Mouse (Mus musculus): ENCODE measurements at regions not wholly inside any gene's neighbourhood (a gene's known extent, or its start where the extent isn't known, plus 50 kb on each side); places are given as distances from the start of the nearest gene placed in this dataset.
A peak's percentile ranks its signal among the peaks of the same experiment; 100 is the strongest.

DNA sequence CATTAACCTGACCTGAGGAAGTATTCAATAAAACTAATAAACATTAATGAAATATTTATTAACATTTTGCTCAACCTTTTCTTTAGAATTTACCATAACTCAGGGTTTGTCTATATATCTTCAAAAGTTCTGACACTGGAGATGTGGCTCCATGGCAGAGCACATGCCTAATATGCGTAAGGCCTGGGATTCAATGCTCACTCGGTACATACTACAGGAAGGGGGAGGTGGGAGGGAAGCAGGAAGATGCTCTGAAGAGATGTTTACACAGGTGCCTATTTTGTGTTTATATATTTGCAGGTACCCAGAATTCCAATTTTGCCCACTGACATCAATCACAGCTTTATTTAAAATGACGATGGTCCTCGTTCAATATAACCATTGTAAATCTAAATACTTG lies 79.0 kb downstream of the Actbl2 start:
- no peak for TF ChIP-seq CTCF (IDR thresholded peaks at IDR 0.05; ENCODE audit: low read depth)
- Histone ChIP-seq H3K27ac (ENCODE audit: low read depth, low read length) (no peak overlapping the region), H3K9ac (no peak overlapping the region), H3K27me3 (ENCODE audit: insufficient read depth, low read length) (no peaks in the 10 kb centered on the region), H3K4me3 (ENCODE audit: low read depth, low read length) (no peak overlapping the region), H3K4me1 (ENCODE audit: insufficient read depth) (no peaks in the 10 kb centered on the region), H3K4me2 (ENCODE audit: low read depth) (no peak overlapping the region), H3K9me3 (ENCODE audit: low read length) (no peaks in the 10 kb centered on the region), H3K36me3 (ENCODE audit: insufficient read depth) (no peaks in the 10 kb centered on the region)
- ATAC-seq (no peak), DNase-seq (no peak)
- 95% methylated on average over 4 of the region's 4 CpGs for WGBS

- Histone ChIP-seq H3K9ac (no peak overlapping the region), H3K36me3 (ENCODE audit: insufficient read depth) (no peaks in the 10 kb centered on the region), H3K4me3 (ENCODE audit: low read depth, low read length) (no peak overlapping the region), H3K27me3 (ENCODE audit: insufficient read depth, low read length) (no peaks in the 10 kb centered on the region), H3K27ac (ENCODE audit: low read depth, low read length) (no peak overlapping the region), H3K4me2 (ENCODE audit: low read depth) (no peak overlapping the region), H3K9me3 (ENCODE audit: low read length) (no peaks in the 10 kb centered on the region), H3K4me1 (ENCODE audit: insufficient read depth) (no peaks in the 10 kb centered on the region)
- ATAC-seq, result peak; percentile 43; the same call in 1 of the 2 replicates
- peak; percentile 24 for DNase-seq
- TF ChIP-seq CTCF (IDR thresholded peaks at IDR 0.05; ENCODE audit: low read depth), result no peak
- 78% methylated on average over 22 of the region's 22 CpGs for WGBS
Observed at GRCm38 (mm10) chr13:111334258-111335052, 79.6 kb downstream of the Actbl2 start.

GRCm38 (mm10) chr13:111344981-111345380 lies 90.2 kb downstream of the Actbl2 start:
- 74% methylated on average over 10 of the region's 10 CpGs for WGBS
- no peak overlapping the region for H3K27ac ChIP-seq (ENCODE audit: low read depth, low read length)
- DNase-seq (no peak), ATAC-seq (no peak)
- no peak overlapping the region for H3K4me2 ChIP-seq (ENCODE audit: low read depth)
- H3K27me3 ChIP-seq (ENCODE audit: insufficient read depth, low read length), result no peaks in the 10 kb centered on the region
- no peaks in the 10 kb centered on the region for H3K9me3 ChIP-seq (ENCODE audit: low read length)
- no peak for TF ChIP-seq CTCF (IDR thresholded peaks at IDR 0.05; ENCODE audit: low read depth)
- no peaks in the 10 kb centered on the region for H3K4me1 ChIP-seq (ENCODE audit: insufficient read depth)
- H3K4me3 ChIP-seq (ENCODE audit: low read depth, low read length), result no peak overlapping the region
- no peaks in the 10 kb centered on the region for H3K36me3 ChIP-seq (ENCODE audit: insufficient read depth)
- no peak overlapping the region for H3K9ac ChIP-seq

GRCm38 (mm10) chr13:111345486-111346440 lies 91.0 kb downstream of the Actbl2 start:
- Histone ChIP-seq H3K4me2 (ENCODE audit: low read depth) (no peak overlapping the region), H3K9ac (no peak overlapping the region), H3K4me1 (ENCODE audit: insufficient read depth) (no peaks in the 10 kb centered on the region), H3K27ac (ENCODE audit: low read depth, low read length) (no peak overlapping the region), H3K9me3 (ENCODE audit: low read length) (no peaks in the 10 kb centered on the region), H3K4me3 (ENCODE audit: low read depth, low read length) (no peak overlapping the region), H3K27me3 (ENCODE audit: insufficient read depth, low read length) (no peaks in the 10 kb centered on the region), H3K36me3 (ENCODE audit: insufficient read depth) (no peaks in the 10 kb centered on the region)
- TF ChIP-seq CTCF (IDR thresholded peaks at IDR 0.05; ENCODE audit: low read depth), result no peak
- DNase-seq (no peak), ATAC-seq (no peak)
- WGBS, result 80% methylated on average over 15 of the region's 15 CpGs

- no peak for DNase-seq
- Histone ChIP-seq H3K27me3 (ENCODE audit: insufficient read depth, low read length) (no peaks in the 10 kb centered on the region), H3K9ac (no peak overlapping the region), H3K4me1 (ENCODE audit: insufficient read depth) (no peaks in the 10 kb centered on the region), H3K9me3 (ENCODE audit: low read length) (no peaks in the 10 kb centered on the region), H3K27ac (ENCODE audit: low read depth, low read length) (no peak overlapping the region), H3K4me2 (ENCODE audit: low read depth) (no peak overlapping the region), H3K36me3 (ENCODE audit: insufficient read depth) (no peaks in the 10 kb centered on the region), H3K4me3 (ENCODE audit: low read depth, low read length) (no peak overlapping the region)
- no peak for ATAC-seq
- no peak for TF ChIP-seq CTCF (IDR thresholded peaks at IDR 0.05; ENCODE audit: low read depth)
- WGBS, result 61% methylated on average over 9 of the region's 9 CpGs
Observed at GRCm38 (mm10) chr13:111356520-111357456, 102.0 kb downstream of the Actbl2 start.

GRCm38 (mm10) chr13:111361456-111361855 lies 106.6 kb downstream of the Actbl2 start:
- 0 out of 2 replicates have a peak, but pooled peaks cover 6% of the 10 kb centered on the region for H3K9me3 ChIP-seq (ENCODE audit: low read length)
- H3K9ac ChIP-seq, result no peak overlapping the region
- DNase-seq (no peak), ATAC-seq (no peak)
- H3K36me3 ChIP-seq (ENCODE audit: insufficient read depth), result no peaks in the 10 kb centered on the region
- H3K4me2 ChIP-seq (ENCODE audit: low read depth), result no peak overlapping the region
- WGBS, result 47% methylated on average over 4 of the region's 4 CpGs
- no peak overlapping the region for H3K4me3 ChIP-seq (ENCODE audit: low read depth, low read length)
- H3K27me3 ChIP-seq (ENCODE audit: insufficient read depth, low read length), result no peaks in the 10 kb centered on the region
- H3K27ac ChIP-seq (ENCODE audit: low read depth, low read length), result no peak overlapping the region
- TF ChIP-seq CTCF (IDR thresholded peaks at IDR 0.05; ENCODE audit: low read depth), result no peak
- no peaks in the 10 kb centered on the region for H3K4me1 ChIP-seq (ENCODE audit: insufficient read depth)

Data from forebrain, postnatal 0 days (tissue).